Mouse (Mus musculus): ENCODE measurements around the gene Bola2. TPM values are rescaled to one million over a fixed set of nuclear protein-coding genes. Genes with fewer than 3 reads are reported as not detected.

Bola2 gene
- total RNA-seq, 2 experiments from 2014 or later: 5.1 to 9.2 TPM

DNA sequence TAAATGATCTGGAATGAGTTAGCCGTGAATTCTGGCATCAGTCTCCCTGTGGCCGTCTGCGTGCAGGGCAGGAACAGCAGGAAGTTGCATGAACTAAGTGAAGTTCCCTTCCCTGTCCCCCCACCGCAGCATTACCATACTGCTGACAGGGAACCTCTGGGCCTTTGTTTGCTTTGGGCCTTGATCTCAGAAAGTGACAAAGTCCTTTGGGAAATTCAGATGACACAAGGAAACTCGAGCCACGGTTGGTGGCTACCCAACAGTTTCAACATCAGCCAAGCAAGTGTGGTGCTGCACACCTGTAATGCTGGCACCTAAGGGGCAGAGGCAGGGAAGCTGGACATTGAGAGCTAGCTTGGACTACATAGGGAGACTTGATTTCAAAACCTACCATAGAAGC is 51.6 kb downstream of the Bola2 start:
- ATAC-seq (replicated peaks; ENCODE audit: low FRiP score, poor library complexity, severe bottlenecking): no peak

DNA sequence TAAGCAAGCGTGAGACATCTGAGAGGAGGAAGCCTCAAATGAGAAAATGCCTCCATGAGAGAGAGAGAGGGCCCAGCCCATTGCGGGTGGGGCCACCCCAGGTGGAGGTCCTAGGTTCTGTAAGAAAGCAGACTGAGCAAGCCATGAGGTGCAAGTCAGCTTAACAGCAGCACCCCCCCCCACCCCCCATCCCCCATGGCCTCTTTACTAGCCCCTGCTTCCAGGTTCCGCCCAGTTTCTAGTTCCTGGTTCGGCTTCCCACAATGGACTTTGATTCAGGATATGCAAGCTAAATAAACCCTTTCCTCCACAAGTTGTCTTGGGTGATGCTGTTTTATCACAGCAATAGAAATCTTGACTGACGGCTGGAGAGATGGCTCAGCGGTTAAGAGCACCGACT is 53.6 kb downstream of the Bola2 start:
- no peak for ATAC-seq (replicated peaks; ENCODE audit: low FRiP score, poor library complexity, severe bottlenecking)

Other genes with a start within 250 kb of the Bola2 start
- gene Atp2a1, start 232.3 kb upstream of the Bola2 start, total RNA-seq (2015; ENCODE audit: low replicate concordance): 2.2 TPM in 1 of 2 replicates, not detected in the other
- not detected in 2 replicates for gene Atp2a1, start 232.3 kb upstream of the Bola2 start, total RNA-seq (2017; ENCODE audit: low replicate concordance)
- 4.7 and 12.6 TPM in 2 replicates for gene Sh2b1, start 220.0 kb upstream of the Bola2 start, total RNA-seq (2015; ENCODE audit: low replicate concordance)
- 4.1 and 4.6 TPM in 2 replicates for gene Sh2b1, start 220.0 kb upstream of the Bola2 start, total RNA-seq (2017; ENCODE audit: low replicate concordance)
- 23.8 and 28.1 TPM in 2 replicates for gene Tufm, start 208.0 kb upstream of the Bola2 start, total RNA-seq (2015; ENCODE audit: low replicate concordance)
- gene Tufm, start 208.0 kb upstream of the Bola2 start, total RNA-seq (2017; ENCODE audit: low replicate concordance): 10.7 and 11.6 TPM in 2 replicates
- gene Atxn2l, start 192.0 kb upstream of the Bola2 start, total RNA-seq (2015; ENCODE audit: low replicate concordance): 94.7 and 95.1 TPM in 2 replicates
- 71.8 and 75.6 TPM in 2 replicates for gene Atxn2l, start 192.0 kb upstream of the Bola2 start, total RNA-seq (2017; ENCODE audit: low replicate concordance)
- gene Eif3c, start 129.0 kb upstream of the Bola2 start, total RNA-seq (2015; ENCODE audit: low replicate concordance): 42.3 and 63.8 TPM in 2 replicates
- 77.8 and 113 TPM in 2 replicates for gene Eif3c, start 129.0 kb upstream of the Bola2 start, total RNA-seq (2017; ENCODE audit: low replicate concordance)
- 5.9 and 12.3 TPM in 2 replicates for gene Apobr, start 110.5 kb upstream of the Bola2 start, total RNA-seq (2015; ENCODE audit: low replicate concordance)
- 3.2 and 6.1 TPM in 2 replicates for gene Apobr, start 110.5 kb upstream of the Bola2 start, total RNA-seq (2017; ENCODE audit: low replicate concordance)
- gene Cln3, start 109.6 kb upstream of the Bola2 start, total RNA-seq (2015; ENCODE audit: low replicate concordance): 2.9 and 17.2 TPM in 2 replicates
- gene Cln3, start 109.6 kb upstream of the Bola2 start, total RNA-seq (2017; ENCODE audit: low replicate concordance): 1.9 and 3.9 TPM in 2 replicates
- gene Il27, start 100.5 kb upstream of the Bola2 start, total RNA-seq (2015; ENCODE audit: low replicate concordance): 1.3 TPM in 1 of 2 replicates, not detected in the other
- not detected in 2 replicates for gene Il27, start 100.5 kb upstream of the Bola2 start, total RNA-seq (2017; ENCODE audit: low replicate concordance)
- 2.5 TPM in 1 of 2 replicates, not detected in the other for gene Nupr1, start 64.5 kb upstream of the Bola2 start, total RNA-seq (2015; ENCODE audit: low replicate concordance)
- 1.2 and 15.8 TPM in 2 replicates for gene Nupr1, start 64.5 kb upstream of the Bola2 start, total RNA-seq (2017; ENCODE audit: low replicate concordance)
- 36.8 and 54.1 TPM in 2 replicates for gene Sgf29, start 46.1 kb upstream of the Bola2 start, total RNA-seq (2015; ENCODE audit: low replicate concordance)
- 0.83 and 10.9 TPM in 2 replicates for gene Sgf29, start 46.1 kb upstream of the Bola2 start, total RNA-seq (2017; ENCODE audit: low replicate concordance)
- gene Sult1a1, start 19.0 kb upstream of the Bola2 start, total RNA-seq (2015; ENCODE audit: low replicate concordance): 4.0 TPM in 1 of 2 replicates, not detected in the other
- 6.4 TPM in 1 of 2 replicates, not detected in the other for gene Sult1a1, start 19.0 kb upstream of the Bola2 start, total RNA-seq (2017; ENCODE audit: low replicate concordance)
- gene Slx1b, start 383 bp downstream of the Bola2 start, total RNA-seq (2015; ENCODE audit: low replicate concordance): 0.84 and 1.4 TPM in 2 replicates
- gene Slx1b, start 383 bp downstream of the Bola2 start, total RNA-seq (2017; ENCODE audit: low replicate concordance): 1.9 and 3.2 TPM in 2 replicates
- gene Coro1a, start 12.4 kb downstream of the Bola2 start, total RNA-seq (2015; ENCODE audit: low replicate concordance): 103 and 171 TPM in 2 replicates
- 101 and 106 TPM in 2 replicates for gene Coro1a, start 12.4 kb downstream of the Bola2 start, total RNA-seq (2017; ENCODE audit: low replicate concordance)
- 46.5 and 49.0 TPM in 2 replicates for gene Mapk3, start 64.2 kb downstream of the Bola2 start, total RNA-seq (2015; ENCODE audit: low replicate concordance)
- 18.6 and 19.3 TPM in 2 replicates for gene Mapk3, start 64.2 kb downstream of the Bola2 start, total RNA-seq (2017; ENCODE audit: low replicate concordance)
- gene Gdpd3, start 70.9 kb downstream of the Bola2 start, total RNA-seq (2015; ENCODE audit: low replicate concordance): 9.2 and 11.9 TPM in 2 replicates
- 8.1 TPM in 1 of 2 replicates, not detected in the other for gene Gdpd3, start 70.9 kb downstream of the Bola2 start, total RNA-seq (2017; ENCODE audit: low replicate concordance)
- gene Ypel3, start 81.6 kb downstream of the Bola2 start, total RNA-seq (2015; ENCODE audit: low replicate concordance): 182 and 256 TPM in 2 replicates
- gene Ypel3, start 81.6 kb downstream of the Bola2 start, total RNA-seq (2017; ENCODE audit: low replicate concordance): 61.6 and 74.1 TPM in 2 replicates
- 2.1 and 4.3 TPM in 2 replicates for gene Tbx6, start 86.1 kb downstream of the Bola2 start, total RNA-seq (2015; ENCODE audit: low replicate concordance)
- gene Tbx6, start 86.1 kb downstream of the Bola2 start, total RNA-seq (2017; ENCODE audit: low replicate concordance): 2.6 and 2.7 TPM in 2 replicates
- gene Ppp4c, start 97.1 kb downstream of the Bola2 start, total RNA-seq (2015; ENCODE audit: low replicate concordance): 63.7 and 105 TPM in 2 replicates
- gene Ppp4c, start 97.1 kb downstream of the Bola2 start, total RNA-seq (2017; ENCODE audit: low replicate concordance): 52.8 and 67.6 TPM in 2 replicates
- gene Fam57b, start 102.3 kb downstream of the Bola2 start, total RNA-seq (2015; ENCODE audit: low replicate concordance): not detected in 2 replicates
- not detected in 2 replicates for gene Fam57b, start 102.3 kb downstream of the Bola2 start, total RNA-seq (2017; ENCODE audit: low replicate concordance)
- not detected in 2 replicates for gene 4930451I11Rik, start 136.2 kb downstream of the Bola2 start, total RNA-seq (2015; ENCODE audit: low replicate concordance)
- not detected in 2 replicates for gene 4930451I11Rik, start 136.2 kb downstream of the Bola2 start, total RNA-seq (2017; ENCODE audit: low replicate concordance)
- not detected in 2 replicates for gene Doc2a, start 152.0 kb downstream of the Bola2 start, total RNA-seq (2015; ENCODE audit: low replicate concordance)
- not detected in 2 replicates for gene Doc2a, start 152.0 kb downstream of the Bola2 start, total RNA-seq (2017; ENCODE audit: low replicate concordance)
- 50.8 and 63.3 TPM in 2 replicates for gene Hirip3, start 166.6 kb downstream of the Bola2 start, total RNA-seq (2015; ENCODE audit: low replicate concordance)
- gene Hirip3, start 166.6 kb downstream of the Bola2 start, total RNA-seq (2017; ENCODE audit: low replicate concordance): 193 and 296 TPM in 2 replicates
- 19.1 and 20.1 TPM in 2 replicates for gene Ino80e, start 167.0 kb downstream of the Bola2 start, total RNA-seq (2015; ENCODE audit: low replicate concordance)
- 20.2 and 30.4 TPM in 2 replicates for gene Ino80e, start 167.0 kb downstream of the Bola2 start, total RNA-seq (2017; ENCODE audit: low replicate concordance)
- 23.1 and 38.2 TPM in 2 replicates for gene Taok2, start 189.3 kb downstream of the Bola2 start, total RNA-seq (2015; ENCODE audit: low replicate concordance)
- gene Taok2, start 189.3 kb downstream of the Bola2 start, total RNA-seq (2017; ENCODE audit: low replicate concordance): 65.6 and 76.2 TPM in 2 replicates
- gene Tmem219, start 227.5 kb downstream of the Bola2 start, total RNA-seq (2015; ENCODE audit: low replicate concordance): 3.2 and 5.4 TPM in 2 replicates
- gene Tmem219, start 227.5 kb downstream of the Bola2 start, total RNA-seq (2017; ENCODE audit: low replicate concordance): 4.0 and 10.4 TPM in 2 replicates
- gene Kctd13, start 233.5 kb downstream of the Bola2 start, total RNA-seq (2015; ENCODE audit: low replicate concordance): 21.6 TPM in 1 of 2 replicates, not detected in the other
- 0.53 and 3.3 TPM in 2 replicates for gene Kctd13, start 233.5 kb downstream of the Bola2 start, total RNA-seq (2017; ENCODE audit: low replicate concordance)

Measured in erythroid progenitor cell, adult 5-6 weeks (primary cell).